Mouse (Mus musculus) layer of hippocampus, postnatal 25 days (tissue): Measurements from ENCODE around the gene Epp13. TPM values are rescaled to one million over a fixed set of nuclear protein-coding genes. Genes with fewer than 3 reads are reported as not detected.
"Not testable (repeated sequence)": the region's sequence is repeated elsewhere in the genome, so short reads cannot be mapped to it uniquely, and the experiment has no call there.

Experiments
- DNase-seq, 2 experiments: peaks; one replicate each; pipeline ENCODE4 v3.0.0; 2022; ENCODE audit warnings: mixed read lengths in 2 of 2, low spot score in 1 of 2; ENCODE audit errors: extremely low spot score in 1 of 2
- total RNA-seq, 2 experiments: library from RNA; stranded (reverse); gene quantifications; 2 replicates each; pipeline ENCODE4 v1.2.3; 2021

The Epp13 gene
- total RNA-seq, 2 experiments from 2014 or later: not detected

DNA sequence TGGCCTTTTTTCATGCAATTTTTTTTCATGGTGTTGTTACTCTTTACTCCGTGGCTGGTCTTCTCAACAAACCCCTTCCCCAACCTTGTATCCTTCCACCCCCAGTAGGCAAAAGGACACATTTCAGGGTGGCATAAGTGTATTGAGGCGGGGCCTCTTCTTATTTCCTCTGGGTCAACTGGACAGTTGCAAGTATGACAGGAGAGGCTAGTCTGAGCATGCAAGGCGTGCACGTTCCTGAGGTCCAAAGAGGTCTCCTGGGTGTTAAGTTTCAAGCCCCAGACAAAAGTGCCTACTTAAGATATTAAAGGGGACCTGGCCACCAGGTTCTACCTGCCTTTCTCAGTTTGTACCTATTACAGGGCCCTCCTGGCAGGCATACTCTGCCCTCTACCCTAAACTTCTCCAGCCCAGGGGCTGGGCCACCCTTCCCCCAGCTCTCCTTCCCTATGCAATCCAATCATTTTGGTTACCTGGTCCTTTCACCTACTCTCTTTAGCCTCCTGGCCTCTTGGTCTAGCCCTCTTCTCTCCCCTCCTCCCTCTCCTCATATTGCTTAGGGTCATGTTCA lies 32.0 kb downstream of the Epp13 start:
- DNase-seq: no peak

DNA sequence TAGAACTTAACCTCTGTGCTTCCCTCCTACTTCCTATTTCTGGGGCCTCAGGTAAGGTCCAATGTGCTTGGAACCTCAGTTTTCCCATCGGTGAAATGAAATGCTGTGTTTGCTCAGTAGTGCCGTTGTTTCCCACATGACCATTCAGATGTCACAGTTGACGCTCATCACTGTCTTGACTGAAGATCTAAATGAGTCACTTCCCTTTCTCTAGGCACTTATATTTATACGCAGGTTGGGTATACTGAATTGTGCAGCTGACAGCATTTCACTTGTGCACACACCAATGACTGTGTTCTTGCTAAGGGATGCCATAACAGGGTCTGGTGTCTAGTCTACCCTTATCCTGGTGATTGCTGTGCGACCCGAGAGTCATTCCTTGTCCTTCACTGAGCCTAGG lies 32.9 kb downstream of the Epp13 start:
- DNase-seq: no peak

DNA sequence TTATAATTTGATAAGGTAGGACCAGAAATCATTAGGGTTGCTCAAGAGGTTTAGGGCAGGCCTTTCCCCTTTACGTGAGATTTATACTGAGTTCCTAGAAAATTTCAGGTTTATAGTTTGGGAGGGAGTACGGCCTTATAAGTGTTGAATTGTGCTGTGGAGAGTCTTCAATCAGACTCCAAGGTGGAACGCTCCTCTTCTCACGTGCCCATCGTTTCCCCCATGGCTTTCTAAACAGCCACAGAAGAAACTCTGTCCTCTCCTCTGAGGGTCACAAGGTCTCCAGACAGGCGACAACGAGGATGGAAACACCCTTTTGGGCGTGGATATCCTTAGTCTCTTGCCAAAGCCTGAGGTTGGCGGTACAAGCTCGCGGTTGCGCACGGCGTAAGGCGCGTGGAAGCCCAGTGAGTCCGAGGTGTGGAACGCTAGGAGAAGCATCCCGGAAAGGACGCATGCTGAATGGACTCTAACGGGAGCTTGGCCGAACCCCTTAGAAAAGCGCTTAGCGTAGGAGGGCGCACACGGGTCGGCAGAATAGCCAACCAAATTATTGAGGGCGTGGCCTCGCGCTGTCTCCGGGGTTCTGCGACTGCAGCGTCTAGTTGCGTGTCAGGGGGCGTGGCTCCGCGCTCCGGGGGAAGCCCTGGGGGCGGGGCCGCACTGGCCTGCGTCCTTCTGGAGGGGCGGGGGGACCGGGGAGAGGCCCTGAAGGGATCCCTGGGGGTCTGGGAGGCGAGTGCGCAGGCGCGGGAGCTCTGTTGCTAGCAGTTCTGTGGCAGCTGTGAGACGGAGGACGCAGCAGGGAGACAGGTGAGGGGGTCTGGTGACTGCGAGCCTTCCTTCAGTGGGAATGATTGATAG lies 33.6 kb downstream of the Epp13 start, which contains the start of gene Zfp667:
Gene Zfp667 (plus strand): TSS at position 738 of the 864 bp plus-strand sequence.
- DNase-seq: peak; percentile 95 to 97

DNA sequence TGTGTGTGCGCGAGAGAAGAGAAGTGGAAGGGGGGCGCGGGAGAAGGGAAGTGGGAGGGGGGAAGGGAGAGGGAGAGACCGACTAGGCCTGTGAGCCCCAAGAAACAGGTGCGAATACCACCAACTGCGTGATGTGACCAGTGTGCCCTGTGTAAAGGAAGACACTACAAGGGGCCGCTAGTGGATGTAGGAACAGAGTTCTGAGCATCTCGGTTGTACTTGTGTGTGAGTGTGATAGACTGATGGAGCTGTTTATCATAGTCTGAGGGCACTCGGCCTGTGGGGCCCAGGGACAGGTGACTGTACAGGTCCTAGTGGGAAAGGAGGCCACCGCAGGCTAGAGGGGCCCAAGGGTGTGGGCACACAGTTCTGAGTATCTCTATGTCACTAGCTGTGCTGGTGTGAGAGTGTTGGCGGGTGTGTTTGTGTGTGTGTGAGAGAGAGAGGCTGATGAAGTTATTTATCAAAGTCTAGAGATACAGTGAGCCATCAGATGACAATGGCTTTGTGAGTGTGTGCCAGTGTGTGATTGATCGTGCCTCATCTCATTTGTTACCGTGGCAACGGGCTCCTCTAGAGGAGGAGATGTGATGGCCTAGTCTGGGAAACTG lies 34.5 kb downstream of the Epp13 start:
- peak in 1 of 2 experiments; percentile 20 for DNase-seq

DNA sequence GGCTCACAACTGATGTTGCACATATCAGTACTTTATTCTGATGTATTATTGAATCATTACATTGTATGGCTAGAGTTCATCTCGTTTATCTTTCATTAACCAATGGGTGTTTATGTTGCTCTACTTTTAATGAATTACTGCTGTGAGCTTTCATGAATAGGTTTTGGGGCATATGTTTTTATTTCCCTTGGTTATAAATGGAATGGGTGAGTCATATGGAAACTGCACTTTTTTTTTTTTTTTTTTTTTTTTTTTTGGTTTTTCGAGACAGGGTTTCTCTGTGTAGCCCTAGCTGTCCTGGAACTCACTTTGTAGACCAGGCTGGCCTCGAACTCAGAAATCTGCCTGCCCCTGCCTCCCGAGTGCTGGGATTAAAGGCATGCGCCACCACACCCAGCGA lies 38.6 kb downstream of the Epp13 start:
- DNase-seq: not testable (repeated sequence)

DNA sequence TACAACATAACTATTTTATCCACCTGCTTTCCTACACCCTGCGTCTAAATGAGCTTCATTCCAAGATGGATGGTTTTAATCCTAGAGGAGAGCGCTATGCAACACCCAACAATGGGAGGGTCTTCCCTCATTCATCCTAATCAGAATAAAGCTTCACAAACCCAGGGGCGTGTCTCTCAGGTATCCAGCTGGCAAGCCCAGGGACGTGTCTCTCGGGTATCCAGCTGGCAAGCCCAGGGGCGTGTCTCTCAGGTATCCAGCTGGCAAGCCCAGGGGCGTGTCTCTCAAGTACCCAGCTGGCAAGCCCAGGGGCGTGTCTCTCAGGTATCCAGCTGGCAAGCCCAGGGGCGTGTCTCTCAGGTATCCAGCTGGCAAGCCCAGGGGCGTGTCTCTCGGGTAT lies 48.3 kb downstream of the Epp13 start:
- not testable (repeated sequence) for DNase-seq

DNA sequence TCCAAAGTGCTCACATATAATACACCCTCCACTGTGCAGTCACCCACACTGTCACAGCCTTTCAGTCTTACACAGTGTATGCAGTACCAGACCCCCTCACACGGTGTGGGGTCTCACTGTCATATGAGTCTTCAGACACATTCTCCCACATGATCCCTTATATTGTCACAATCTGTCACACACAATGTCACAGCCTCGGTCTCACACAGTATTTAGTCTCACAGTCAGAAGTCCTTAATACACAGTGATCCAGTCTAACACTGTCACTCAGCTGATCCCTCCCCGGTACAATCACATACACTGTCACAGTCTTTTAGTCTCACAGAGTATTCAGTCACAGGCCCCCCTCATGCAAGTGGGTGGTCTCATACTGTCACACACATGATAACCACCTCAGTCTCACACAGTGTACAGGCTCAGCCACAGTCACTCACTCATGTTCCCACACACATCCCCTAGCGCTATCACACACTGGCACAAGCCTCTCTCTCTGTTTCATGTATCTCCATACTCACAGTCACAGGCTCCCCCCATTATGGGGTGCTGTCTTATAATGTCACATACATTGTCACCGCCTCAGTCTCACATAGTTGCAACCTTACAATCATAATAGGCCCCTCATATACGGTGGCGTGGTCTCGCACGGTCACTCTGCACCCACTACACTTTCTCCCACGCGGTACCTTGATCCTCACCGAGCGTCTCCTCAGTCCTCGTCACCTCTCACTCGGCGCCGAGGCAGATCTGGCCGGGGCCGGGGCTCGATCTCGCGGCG lies 78.1 kb downstream of the Epp13 start:
- peak in 1 of 2 experiments; percentile 28 for DNase-seq

DNA sequence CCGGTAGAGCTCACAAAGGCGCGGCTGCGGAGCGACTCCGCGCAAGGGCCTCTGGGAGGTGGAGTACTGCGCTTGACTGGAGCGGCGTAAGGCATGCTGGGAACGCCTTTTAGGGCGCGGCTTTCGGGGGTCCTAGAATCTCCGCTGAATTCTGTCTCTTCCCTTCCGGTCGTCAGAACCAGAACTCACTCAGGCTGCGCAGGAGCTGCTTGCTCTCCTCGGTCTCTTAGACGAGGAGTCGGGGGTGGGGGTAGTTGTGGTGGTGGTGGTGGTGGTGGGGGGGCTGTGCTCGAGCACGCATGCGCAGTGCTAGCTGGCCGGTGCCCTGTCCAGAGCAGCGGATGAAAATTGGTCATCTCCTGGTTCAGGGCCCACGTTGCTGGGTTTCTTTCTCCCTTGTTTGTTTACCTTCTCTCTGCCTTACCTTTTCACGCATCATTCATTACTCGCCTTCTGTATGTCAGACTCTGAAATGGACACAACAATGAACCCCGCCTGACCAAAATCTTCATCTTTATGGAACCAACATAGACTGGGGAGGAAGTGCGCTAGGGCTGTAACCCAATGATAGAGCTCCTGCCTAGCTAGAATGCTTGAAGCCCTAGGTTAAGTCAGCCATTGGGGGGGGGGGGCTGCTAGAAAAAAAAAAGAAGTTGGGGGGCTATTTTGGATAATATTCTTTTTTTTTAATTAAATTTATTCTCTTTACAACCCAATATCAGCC lies 78.9 kb downstream of the Epp13 start, which contains the start of gene Zfp583:
Gene Zfp583 (minus strand): TSS at position 53 of the 724 bp plus-strand sequence.
- DNase-seq: peak; percentile 73 to 82

Other genes starting within 250 kb of the Epp13 start
- gene Vmn1r65, start 241.7 kb upstream of the Epp13 start, total RNA-seq: not detected
- gene Nlrp4c, start 207.5 kb upstream of the Epp13 start, total RNA-seq: not detected
- gene Zfp787, start 96.7 kb upstream of the Epp13 start, total RNA-seq: 10 to 100 TPM; 25.5 to 28.2 TPM
- 10 to 100 TPM; 58.2 to 66.7 TPM for gene Zfp444, start 80.5 kb upstream of the Epp13 start, total RNA-seq
- gene Galp, start 55.6 kb upstream of the Epp13 start, total RNA-seq: not detected
- gene Zscan5b, start 30.4 kb upstream of the Epp13 start, total RNA-seq: not detected
- 10 to 100 TPM; 16.5 to 17.6 TPM for gene Zfp667, start 33.9 kb downstream of the Epp13 start, total RNA-seq
- 10 to 100 TPM; 10.2 to 12.0 TPM for gene Zfp583, start 78.6 kb downstream of the Epp13 start, total RNA-seq
- 1 to 10 TPM; 5.8 to 6.7 TPM for gene Gm3854, start 91.0 kb downstream of the Epp13 start, total RNA-seq
- gene Zfp78, start 110.6 kb downstream of the Epp13 start, total RNA-seq: 1 to 10 TPM; 3.8 to 5.6 TPM
- 1 to 10 TPM; 6.7 to 7.8 TPM for gene Zfp28, start 130.6 kb downstream of the Epp13 start, total RNA-seq
- 10 to 100 TPM; 18.4 to 22.0 TPM for gene Smim17, start 146.0 kb downstream of the Epp13 start, total RNA-seq
- gene Gm20715, start 157.6 kb downstream of the Epp13 start, total RNA-seq: under 1 TPM; 0.15 to 0.23 TPM
- gene Olfr1344, start 186.0 kb downstream of the Epp13 start, total RNA-seq: 1 to 10 TPM; 1.3 to 2.8 TPM
- gene Olfr1336, start 203.5 kb downstream of the Epp13 start, total RNA-seq: not detected
- not detected for gene Olfr1346, start 214.4 kb downstream of the Epp13 start, total RNA-seq
- not detected for gene Olfr5, start 234.2 kb downstream of the Epp13 start, total RNA-seq
- gene Olfr1347, start 247.0 kb downstream of the Epp13 start, total RNA-seq: not detected